Mouse (Mus musculus) forebrain, embryonic 16.5 days (tissue): ENCODE measurements around the gene Abcc1. TPM values are rescaled to one million over a fixed set of nuclear protein-coding genes. Genes with fewer than 3 reads are reported as not detected.

Experiments used
- ATAC-seq: fragments of 200-750 bp; cut with Nextera tagmentation; 2 replicates; pipeline ENCODE4 v1.8.0; 2017; ENCODE audit warnings: mild to moderate bottlenecking, moderate library complexity
- H3K27ac ChIP-seq: fragments of 300-500 bp; sonication (generic); 2 replicates; pipeline ENCODE4 v1.5.1; 2014; ENCODE audit warnings: low read length, control low read depth
- H3K27me3 ChIP-seq: fragments of 300-500 bp; sonication (generic); replicated peaks from 2 replicates; pipeline ENCODE4 v1.6.1; 2014; ENCODE audit warnings: low read length; ENCODE audit not compliant: control insufficient read depth, insufficient read depth
- H3K36me3 ChIP-seq: fragments of 300-500 bp; sonication (generic); 2 replicates; pipeline ENCODE4 v1.6.1; 2014; ENCODE audit not compliant: control insufficient read depth, insufficient read depth
- H3K4me1 ChIP-seq: fragments of 300-500 bp; sonication (generic); replicated peaks from 2 replicates; pipeline ENCODE4 v1.6.1; 2014; ENCODE audit warnings: low read length; ENCODE audit not compliant: control insufficient read depth, insufficient read depth
- H3K4me2 ChIP-seq: fragments of 300-500 bp; sonication (generic); 2 replicates; pipeline ENCODE4 v1.6.1; 2014; ENCODE audit warnings: mild to moderate bottlenecking, low read length, control low read depth
- H3K4me3 ChIP-seq: fragments of 300-500 bp; sonication (generic); replicated peaks from 2 replicates; pipeline ENCODE4 v1.5.1; 2014; ENCODE audit warnings: mild to moderate bottlenecking, low read length, control low read depth
- H3K9ac ChIP-seq: fragments of 300-500 bp; sonication (generic); replicated peaks from 2 replicates; pipeline ENCODE4 v1.6.1; 2014; ENCODE audit warnings: low read depth, low read length, control low read depth
- H3K9me3 ChIP-seq: fragments of 300-500 bp; sonication (generic); 2 replicates; pipeline ENCODE4 v1.6.1; 2016; ENCODE audit warnings: low read length; ENCODE audit not compliant: control insufficient read depth
- WGBS: fragments of 180-500 bp; shearing (Covaris S2); extraction: QIAGEN DNeasy Blood & Tissue Kit; methylation state at CpG from one replicate; pipeline ENCODE4 v1.1.7; 2014; 5-methylcytosine and 5-hydroxymethylcytosine counted together
- polyA plus RNA-seq: library from polyadenylated mRNA; unstranded; fragments of >200 nt; fragmentation: Nextera tagmentation; extraction: Ambion mirVana; gene quantifications from 2 replicates; pipeline ENCODE4 v1.2.1, GENCODE M21; 2015

Abcc1 gene
- polyA plus RNA-seq, 1 experiment from 2014 or later: 11.3 TPM

- Histone ChIP-seq H3K4me1 (no peaks in the 10 kb centered on the region), H3K9me3 (no peaks in the 10 kb centered on the region), H3K4me3 (no peak overlapping the region), H3K36me3 (no peaks in the 10 kb centered on the region), H3K27me3 (no peaks in the 10 kb centered on the region), H3K27ac (no peak overlapping the region), H3K4me2 (no peak overlapping the region), H3K9ac (no peak overlapping the region)
- 73% methylated on average over 2 of the region's 2 CpGs for WGBS
- no peak for ATAC-seq
Measured at GRCm38 (mm10) chr16:14506461-14506860, 145.1 kb downstream of the Abcc1 start.

Other genes starting within 250 kb of the Abcc1 start
- 50.6 and 61.3 TPM in 2 replicates for gene Nde1, start 198.3 kb upstream of the Abcc1 start, polyA plus RNA-seq
- 17.3 and 21.9 TPM in 2 replicates for gene Marf1, start 198.2 kb upstream of the Abcc1 start, polyA plus RNA-seq
- gene Myh11, start 70.2 kb upstream of the Abcc1 start, polyA plus RNA-seq: 0.43 and 0.56 TPM in 2 replicates
- 206 and 213 TPM in 2 replicates for gene Fopnl, start 44.2 kb upstream of the Abcc1 start, polyA plus RNA-seq
- not detected in 2 replicates for gene A630010A05Rik, start 200.8 kb downstream of the Abcc1 start, polyA plus RNA-seq